Mouse (Mus musculus) heart, adult 11 months (tissue): ENCODE measurements at regions not wholly inside any gene's neighbourhood (a gene's known extent, or its start where the extent isn't known, plus 50 kb on each side); places are given as distances from the start of the nearest gene placed in this dataset.
A peak's percentile ranks its signal among the peaks of the same experiment; 100 is the strongest.

ENCODE experiments used
- DNase-seq: peaks from one replicate; pipeline ENCODE4 v3.0.0; 2022

- DNase-seq: no peak
Observed at GRCm38 (mm10) chr17:64382894-64383293, 51.2 kb upstream of the Pja2 start.

GRCm38 (mm10) chr17:64383600-64383999 is 51.9 kb upstream of the Pja2 start:
- DNase-seq: no peak

GRCm38 (mm10) chr17:64390349-64390748 is 58.6 kb upstream of the Pja2 start:
- DNase-seq: no peak

GRCm38 (mm10) chr17:64397254-64397897 is 65.7 kb upstream of the Pja2 start:
- DNase-seq: peak; percentile 89

- DNase-seq: no peak
Observed at GRCm38 (mm10) chr17:64398114-64398692, 66.5 kb upstream of the Pja2 start.

GRCm38 (mm10) chr17:64398708-64399107 is 67.0 kb upstream of the Pja2 start:
- DNase-seq: no peak

GRCm38 (mm10) chr17:64406742-64407254 is 75.1 kb upstream of the Pja2 start:
- no peak for DNase-seq

- DNase-seq: no peak
Observed at GRCm38 (mm10) chr17:64407255-64408011, 75.7 kb upstream of the Pja2 start.

GRCm38 (mm10) chr17:64425811-64426210 is 94.1 kb upstream of the Pja2 start:
- DNase-seq: no peak

GRCm38 (mm10) chr17:64426536-64426935 is 94.8 kb upstream of the Pja2 start:
- no peak for DNase-seq

- DNase-seq: no peak
Observed at GRCm38 (mm10) chr17:64439571-64439970, 107.9 kb upstream of the Pja2 start.

GRCm38 (mm10) chr17:64454736-64455135 is 123.0 kb upstream of the Pja2 start:
- no peak for DNase-seq

- DNase-seq: no peak
Observed at GRCm38 (mm10) chr17:64466273-64466672, 134.3 kb upstream of the Man2a1 start.

- DNase-seq: no peak
Observed at GRCm38 (mm10) chr17:64466746-64467145, 133.8 kb upstream of the Man2a1 start.

- no peak for DNase-seq
Observed at GRCm38 (mm10) chr17:64467297-64467696, 133.2 kb upstream of the Man2a1 start.

GRCm38 (mm10) chr17:64469754-64470400 is 130.7 kb upstream of the Man2a1 start:
- no peak for DNase-seq

- no peak for DNase-seq
Observed at GRCm38 (mm10) chr17:64480607-64481038, 119.9 kb upstream of the Man2a1 start.

GRCm38 (mm10) chr17:64484835-64485234 is 115.7 kb upstream of the Man2a1 start:
- DNase-seq: no peak

GRCm38 (mm10) chr17:64489769-64490335 is 110.7 kb upstream of the Man2a1 start:
- no peak for DNase-seq

- no peak for DNase-seq
Observed at GRCm38 (mm10) chr17:64490664-64491063, 109.9 kb upstream of the Man2a1 start.

- peak; percentile 89 for DNase-seq
Observed at GRCm38 (mm10) chr17:64491922-64492353, 108.6 kb upstream of the Man2a1 start.

- DNase-seq: peak; percentile 44
Observed at GRCm38 (mm10) chr17:64492614-64493269, 107.8 kb upstream of the Man2a1 start.
